Mouse (Mus musculus): ENCODE measurements at regions not wholly inside any gene's neighbourhood (a gene's known extent, or its start where the extent isn't known, plus 50 kb on each side); places are given as distances from the start of the nearest gene placed in this dataset.

GRCm38 (mm10) chr9:30235791-30236190, 191.1 kb upstream of the Snx19 start:
- H3K27me3 ChIP-seq = no peaks in the 10 kb centered on the region
- H3K9ac ChIP-seq = no peak overlapping the region
- no peaks in the 10 kb centered on the region for H3K9me3 ChIP-seq (replicated peaks)
- H3K36me3 ChIP-seq = no peaks in the 10 kb centered on the region
- H3K4me1 ChIP-seq = no peaks in the 10 kb centered on the region
- no peak overlapping the region for H3K4me3 ChIP-seq (replicated peaks)
- 52% methylated on average over 3 of the region's 3 CpGs for WGBS
- no peak overlapping the region for H3K27ac ChIP-seq
- no peak for ATAC-seq (replicated peaks; ENCODE audit: low FRiP score)
- no peak overlapping the region for H3K4me2 ChIP-seq

- Histone ChIP-seq H3K4me1 (no peaks in the 10 kb centered on the region), H3K9ac (no peak overlapping the region), H3K4me2 (no peak overlapping the region), H3K27ac (no peak overlapping the region), H3K36me3 (no peaks in the 10 kb centered on the region), H3K4me3 (replicated peaks) (no peak overlapping the region), H3K27me3 (no peaks in the 10 kb centered on the region), H3K9me3 (replicated peaks) (no peaks in the 10 kb centered on the region)
- WGBS = 69% methylated on average over 5 of the region's 5 CpGs
- ATAC-seq (replicated peaks; ENCODE audit: low FRiP score) = no peak
These were observed 184.8 kb upstream of the Snx19 start for GRCm38 (mm10) chr9:30242107-30242506.

DNA sequence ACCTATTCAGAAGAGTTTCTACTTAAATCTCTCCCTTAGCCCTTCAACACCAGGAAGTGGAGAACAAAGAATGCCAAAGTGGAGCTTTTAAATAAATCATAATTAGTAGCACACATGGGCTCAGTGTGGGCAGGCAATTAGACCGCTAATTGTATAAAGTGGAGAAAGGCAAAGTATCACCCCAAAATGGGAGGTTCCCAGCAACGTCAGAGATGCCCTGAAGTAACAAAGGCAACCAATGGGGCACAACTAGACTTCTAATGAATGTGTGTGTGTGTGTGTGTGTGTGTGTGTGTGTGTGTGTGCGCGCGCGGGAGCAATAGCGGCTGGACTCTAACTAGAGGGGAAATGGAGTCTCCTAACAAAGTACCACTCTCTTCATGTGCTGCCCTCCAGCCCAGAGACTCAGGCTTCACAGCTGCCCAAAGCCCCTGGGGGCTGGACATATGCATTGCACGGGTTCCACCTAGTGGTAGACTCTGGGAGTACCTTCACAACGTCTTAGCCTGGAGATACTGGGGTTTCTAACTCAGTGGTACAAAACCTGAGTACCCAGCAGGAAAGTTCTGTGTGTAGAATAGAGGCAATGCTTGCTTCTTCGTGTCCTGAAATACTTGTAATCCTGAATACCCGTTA, 162.3 kb upstream of the Snx19 start:
- no peaks in the 10 kb centered on the region for H3K36me3 ChIP-seq
- H3K9me3 ChIP-seq (replicated peaks) = no peaks in the 10 kb centered on the region
- peak; percentile 89 for ATAC-seq (replicated peaks; ENCODE audit: low FRiP score)
- H3K27me3 ChIP-seq = no peaks in the 10 kb centered on the region
- 26% methylated on average over 11 of the region's 11 CpGs for WGBS
- no peak overlapping the region for H3K27ac ChIP-seq
- H3K4me2 ChIP-seq = peak overlapping the region; percentile 29; the same call in 1 of the 2 replicates
- no peak overlapping the region for H3K4me3 ChIP-seq (replicated peaks)
- no peaks in the 10 kb centered on the region for H3K4me1 ChIP-seq
- no peak overlapping the region for H3K9ac ChIP-seq

DNA sequence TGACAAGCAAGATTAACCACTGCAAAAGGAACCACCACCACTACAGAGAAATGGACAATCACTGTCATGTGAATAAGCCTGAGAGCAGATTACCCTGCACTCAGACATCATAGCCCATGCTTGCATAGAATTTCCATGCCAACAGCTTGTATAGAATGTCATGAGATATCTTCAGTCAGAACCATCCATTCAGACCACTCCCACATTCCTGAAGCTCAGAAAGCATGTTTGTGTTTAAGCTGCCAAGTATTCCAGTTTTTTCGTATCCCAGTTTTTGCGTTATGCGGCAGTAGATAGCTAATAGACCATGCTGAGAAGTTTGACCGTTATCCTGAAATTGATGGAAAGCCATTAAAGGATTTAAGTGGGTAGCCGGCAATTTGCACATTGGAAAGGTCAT, 155.8 kb upstream of the Snx19 start:
- no peaks in the 10 kb centered on the region; the same call in 1 of the 2 replicates for H3K4me1 ChIP-seq
- no peaks in the 10 kb centered on the region for H3K36me3 ChIP-seq
- H3K4me2 ChIP-seq = no peak overlapping the region
- 29% methylated on average over 5 of the region's 5 CpGs for WGBS
- H3K4me3 ChIP-seq (replicated peaks) = no peak overlapping the region
- no peaks in the 10 kb centered on the region for H3K9me3 ChIP-seq (replicated peaks)
- H3K27me3 ChIP-seq = no peaks in the 10 kb centered on the region
- no peak overlapping the region for H3K9ac ChIP-seq
- no peak for ATAC-seq (replicated peaks; ENCODE audit: low FRiP score)
- H3K27ac ChIP-seq = no peak overlapping the region

DNA sequence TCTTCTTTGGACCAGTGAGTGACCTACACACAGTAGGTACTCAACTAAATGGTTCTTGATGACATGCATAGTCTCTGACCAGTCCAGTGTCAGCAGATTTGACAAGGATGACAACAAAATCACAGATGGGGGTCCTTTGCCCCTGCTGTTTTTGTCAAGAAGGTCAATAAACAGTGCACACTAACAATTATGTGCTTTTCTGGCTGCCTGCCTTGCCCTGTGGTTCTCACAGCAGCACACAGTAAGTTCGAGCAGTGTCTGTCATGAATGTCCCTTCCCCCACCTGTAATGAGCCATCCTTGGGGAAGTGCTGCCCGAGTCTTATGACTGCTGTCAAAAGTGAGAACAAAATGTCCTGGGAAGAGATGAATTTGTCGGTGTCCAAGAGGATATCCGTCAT, 153.1 kb upstream of the Snx19 start:
- WGBS = 27% methylated on average over 4 of the region's 4 CpGs
- no peaks in the 10 kb centered on the region for H3K36me3 ChIP-seq

GRCm38 (mm10) chr9:30278231-30278630, 148.7 kb upstream of the Snx19 start:
- Histone ChIP-seq H3K9me3 (replicated peaks) (no peaks in the 10 kb centered on the region), H3K4me3 (replicated peaks) (no peak overlapping the region), H3K4me1 (no peaks in the 10 kb centered on the region), H3K36me3 (no peaks in the 10 kb centered on the region), H3K27me3 (no peaks in the 10 kb centered on the region), H3K9ac (no peak overlapping the region), H3K27ac (no peak overlapping the region), H3K4me2 (no peak overlapping the region)
- WGBS = 73% methylated on average over 1 of the region's 1 CpGs
- no peak for ATAC-seq (replicated peaks; ENCODE audit: low FRiP score)

More for the DNA sequence above, 153.1 kb upstream of the Snx19 start:
- H3K9me3 ChIP-seq (replicated peaks) = no peaks in the 10 kb centered on the region
- H3K4me2 ChIP-seq = no peak overlapping the region
- no peak for ATAC-seq (replicated peaks; ENCODE audit: low FRiP score)
- H3K4me1 ChIP-seq = no peaks in the 10 kb centered on the region; the same call in 1 of the 2 replicates
- H3K27ac ChIP-seq = no peak overlapping the region
- no peak overlapping the region for H3K9ac ChIP-seq
- H3K4me3 ChIP-seq (replicated peaks) = no peak overlapping the region
- no peaks in the 10 kb centered on the region for H3K27me3 ChIP-seq

DNA sequence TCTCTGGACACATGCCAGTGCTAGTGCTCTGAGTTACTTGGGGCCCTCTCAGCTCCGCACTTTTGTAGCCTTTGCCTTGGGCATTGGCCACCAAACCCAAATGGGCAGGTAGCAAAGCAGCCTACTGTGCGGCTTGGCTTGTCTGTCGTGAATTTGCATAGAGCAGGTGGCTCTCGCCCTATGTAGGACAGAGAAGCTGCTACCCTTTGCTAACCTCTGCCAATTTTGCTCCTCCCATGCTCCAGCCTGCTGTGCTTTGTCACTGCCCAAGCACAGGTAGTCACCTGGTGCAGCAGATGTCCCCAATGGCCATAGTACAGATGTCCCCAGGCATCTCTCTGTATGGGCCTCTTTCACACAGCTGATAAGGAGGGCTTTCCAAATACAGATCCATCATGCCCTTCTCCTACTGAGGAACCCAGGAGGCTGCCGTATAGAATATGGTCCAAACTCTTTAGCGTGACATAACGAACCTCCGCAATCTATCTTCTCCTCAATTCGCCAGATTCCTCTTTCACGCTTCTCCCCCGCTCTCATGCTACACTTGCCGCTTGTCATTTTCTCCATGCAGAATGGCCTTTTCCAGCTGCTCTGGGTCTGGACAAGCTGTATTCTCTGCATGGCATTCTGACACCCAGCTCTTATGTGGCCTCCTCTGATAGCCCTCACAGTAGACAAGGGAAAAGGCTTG, 143.7 kb upstream of the Snx19 start:
- no peak for ATAC-seq (replicated peaks; ENCODE audit: low FRiP score)
- Histone ChIP-seq H3K36me3 (no peaks in the 10 kb centered on the region), H3K4me2 (no peak overlapping the region), H3K27me3 (no peaks in the 10 kb centered on the region), H3K9ac (no peak overlapping the region), H3K9me3 (replicated peaks) (no peaks in the 10 kb centered on the region), H3K4me3 (replicated peaks) (no peak overlapping the region), H3K27ac (no peak overlapping the region), H3K4me1 (peaks cover 4% of the 10 kb centered on the region; the same call in 1 of the 2 replicates)
- WGBS = 89% methylated on average over 12 of the region's 12 CpGs

DNA sequence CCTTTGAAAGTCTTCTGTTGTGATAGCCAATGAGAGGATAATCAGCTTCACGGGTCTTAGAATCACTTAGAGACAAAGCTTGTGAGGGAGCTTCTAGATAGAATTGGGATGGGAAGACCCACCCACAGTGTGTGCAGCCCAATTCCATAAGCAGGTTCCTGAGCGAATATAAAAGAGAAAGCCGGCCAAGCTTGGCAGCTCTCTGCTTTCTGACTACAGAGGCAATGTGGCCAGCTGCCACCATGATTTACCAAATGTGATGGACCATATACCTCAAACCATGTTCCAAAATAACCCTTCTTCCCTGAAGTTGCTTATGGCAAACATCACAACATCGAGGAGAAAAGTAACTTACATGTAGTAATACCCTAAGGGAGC, 143.1 kb upstream of the Snx19 start:
- Histone ChIP-seq H3K9me3 (replicated peaks) (no peaks in the 10 kb centered on the region), H3K27me3 (no peaks in the 10 kb centered on the region), H3K9ac (no peak overlapping the region), H3K27ac (no peak overlapping the region), H3K36me3 (no peaks in the 10 kb centered on the region), H3K4me3 (replicated peaks) (no peak overlapping the region), H3K4me2 (no peak overlapping the region), H3K4me1 (peaks cover 4% of the 10 kb centered on the region; the same call in 1 of the 2 replicates)
- 73% methylated on average over 4 of the region's 4 CpGs for WGBS
- no peak for ATAC-seq (replicated peaks; ENCODE audit: low FRiP score)

- Histone ChIP-seq H3K36me3 (no peaks in the 10 kb centered on the region), H3K4me1 (peaks cover 4% of the 10 kb centered on the region; the same call in 1 of the 2 replicates), H3K9me3 (replicated peaks) (no peaks in the 10 kb centered on the region), H3K4me2 (0 out of 2 replicates have a peak overlapping the region, but pooled peaks have one; percentile 19), H3K9ac (no peak overlapping the region), H3K27me3 (no peaks in the 10 kb centered on the region), H3K27ac (no peak overlapping the region), H3K4me3 (replicated peaks) (no peak overlapping the region)
- no peak; the same call in 1 of the 2 replicates for ATAC-seq (replicated peaks; ENCODE audit: low FRiP score)
- 13% methylated on average over 16 of the region's 16 CpGs for WGBS
These were observed 142.2 kb upstream of the Snx19 start for GRCm38 (mm10) chr9:30284562-30285323.

DNA sequence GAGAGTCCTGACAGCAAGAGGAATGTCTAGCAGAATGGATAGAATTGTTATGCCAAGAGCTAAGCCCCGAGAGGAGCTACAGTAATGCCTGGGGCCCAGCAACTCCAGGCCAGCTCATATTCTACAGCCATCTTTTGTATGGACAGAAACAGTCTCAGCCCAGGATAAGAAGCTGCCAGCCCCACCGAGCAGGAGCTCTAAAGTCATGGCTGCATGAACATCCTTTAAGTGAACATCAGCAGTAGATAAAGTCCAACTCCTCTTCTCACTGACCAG, 141.6 kb upstream of the Snx19 start:
- Histone ChIP-seq H3K4me3 (replicated peaks) (no peak overlapping the region), H3K27me3 (no peaks in the 10 kb centered on the region), H3K9me3 (replicated peaks) (no peaks in the 10 kb centered on the region), H3K4me1 (peaks cover 4% of the 10 kb centered on the region; the same call in 1 of the 2 replicates), H3K9ac (no peak overlapping the region), H3K27ac (no peak overlapping the region), H3K4me2 (no peak overlapping the region), H3K36me3 (no peaks in the 10 kb centered on the region)
- 53% methylated on average over 2 of the region's 2 CpGs for WGBS
- no peak for ATAC-seq (replicated peaks; ENCODE audit: low FRiP score)

DNA sequence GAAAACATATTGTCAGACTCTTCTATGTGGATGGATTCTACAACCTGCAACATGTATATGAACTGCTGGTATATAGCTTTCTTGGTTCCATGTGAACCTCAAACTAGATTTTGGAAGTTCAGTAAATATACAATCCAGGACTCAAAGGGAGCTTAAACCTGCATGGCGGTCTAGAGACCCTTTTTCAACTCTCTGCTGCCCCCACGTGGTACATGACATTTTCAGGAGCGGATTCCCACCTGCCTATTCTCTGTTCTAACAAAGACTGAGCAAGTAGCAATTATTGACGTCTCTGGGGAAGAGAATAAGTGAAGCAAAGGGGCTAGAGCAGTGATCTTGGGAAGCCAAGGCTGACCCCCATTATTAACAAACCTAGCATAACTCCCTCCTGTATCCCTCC, 127.1 kb upstream of the Snx19 start:
- 17% methylated on average over 4 of the region's 4 CpGs for WGBS
- H3K27ac ChIP-seq = no peak overlapping the region
- no peak overlapping the region for H3K4me2 ChIP-seq
- H3K9ac ChIP-seq = no peak overlapping the region
- no peaks in the 10 kb centered on the region for H3K27me3 ChIP-seq
- H3K36me3 ChIP-seq = no peaks in the 10 kb centered on the region
- no peak overlapping the region for H3K4me3 ChIP-seq (replicated peaks)
- H3K9me3 ChIP-seq (replicated peaks) = no peaks in the 10 kb centered on the region
- ATAC-seq (replicated peaks; ENCODE audit: low FRiP score) = no peak
- H3K4me1 ChIP-seq = no peaks in the 10 kb centered on the region

DNA sequence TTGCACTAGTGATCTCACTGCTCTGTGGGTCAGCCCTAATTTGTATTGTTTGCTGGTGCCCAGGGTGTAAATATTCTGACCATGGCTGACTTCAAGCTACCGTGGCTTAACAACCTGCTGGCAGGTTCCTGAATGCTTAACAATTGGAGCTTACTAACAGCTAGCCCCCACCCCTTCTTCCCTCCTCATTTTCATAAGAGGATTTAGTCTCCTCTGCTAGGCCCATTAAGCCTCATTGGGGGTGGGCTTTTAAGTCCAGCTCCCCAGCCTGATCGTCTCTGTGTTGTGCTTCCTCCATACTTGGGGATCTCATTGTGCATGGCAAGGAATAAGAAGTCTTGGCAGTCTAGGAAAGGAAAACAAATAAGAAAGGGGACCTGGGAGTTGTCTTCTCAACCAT, 118.6 kb upstream of the Snx19 start:
- WGBS = 20% methylated on average over 2 of the region's 2 CpGs
- H3K9ac ChIP-seq = no peak overlapping the region
- no peak overlapping the region for H3K27ac ChIP-seq
- no peaks in the 10 kb centered on the region for H3K36me3 ChIP-seq
- no peak for ATAC-seq (replicated peaks; ENCODE audit: low FRiP score)
- H3K4me2 ChIP-seq = no peak overlapping the region
- H3K4me3 ChIP-seq (replicated peaks) = no peak overlapping the region
- no peaks in the 10 kb centered on the region for H3K27me3 ChIP-seq
- no peaks in the 10 kb centered on the region for H3K4me1 ChIP-seq
- H3K9me3 ChIP-seq (replicated peaks) = no peaks in the 10 kb centered on the region
